Mouse (Mus musculus) cortical plate, adult 2 months (tissue): ENCODE data around the gene Fibp. TPM values are rescaled to one million over a fixed set of nuclear protein-coding genes. Genes with fewer than 3 reads are reported as not detected.
A peak's percentile ranks its signal among the peaks of the same experiment; 100 is the strongest.

Experiments used
- H3K27ac ChIP-seq: fragments of 200-500 bp; 2 replicates; pipeline ENCODE4 v1.5.1; 2012; ENCODE audit warnings: low read length, control low read depth, inconsistent platforms; ENCODE audit not compliant: insufficient read depth
- H3K4me1 ChIP-seq: fragments of 200-500 bp; 2 replicates; pipeline ENCODE4 v1.6.1; 2011; ENCODE audit warnings: low read length; ENCODE audit not compliant: control insufficient read depth, insufficient read depth
- H3K4me3 ChIP-seq: fragments of 200-500 bp; 2 replicates; pipeline ENCODE4 v1.5.1; 2011; ENCODE audit warnings: mild to moderate bottlenecking, low read length, control low read depth; ENCODE audit not compliant: insufficient read depth
- CTCF ChIP-seq: fragments of 200-500 bp; IDR thresholded peaks from 2 replicates; pipeline ENCODE4 v1.5.1; 2011; ENCODE audit warnings: mild to moderate bottlenecking, control low read depth, low read length; ENCODE audit not compliant: insufficient read depth; ENCODE audit errors: extremely low read depth
- POLR2A ChIP-seq: fragments of 200-500 bp; IDR thresholded peaks from 2 replicates; pipeline ENCODE4 v1.6.1; 2011; ENCODE audit warnings: mild to moderate bottlenecking, low read length, control low read depth; ENCODE audit not compliant: insufficient read depth; ENCODE audit errors: extremely low read depth
- polyA plus RNA-seq: library from polyadenylated mRNA; depleted of rRNA; stranded (reverse); fragments of >200 nt; gene quantifications from 2 replicates; pipeline ENCODE4 v1.2.3, GENCODE M21; 2012

Gene Fibp
- polyA plus RNA-seq, 1 experiment, result 131 TPM

DNA sequence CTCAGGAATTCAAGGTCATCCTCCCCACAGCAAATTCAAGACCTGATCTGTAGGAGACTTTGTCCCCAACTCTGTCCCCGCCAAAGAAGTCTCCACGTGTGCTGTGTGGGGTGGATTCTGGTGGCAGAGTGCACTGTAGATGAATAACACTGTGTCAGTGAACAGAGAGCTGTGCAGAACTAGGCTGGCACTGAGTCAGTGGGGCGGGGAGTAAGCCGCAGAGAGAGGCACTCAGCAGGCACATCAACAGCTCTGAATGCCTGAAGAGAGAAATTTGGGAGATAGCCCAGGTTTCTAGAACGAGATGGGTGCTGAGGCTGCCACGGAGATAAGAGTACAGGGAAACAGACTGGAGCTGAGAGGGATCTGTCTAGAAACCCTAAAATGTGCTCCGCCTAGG is 1.4 kb upstream of the Fibp start:
- 0 out of 2 replicates have a peak overlapping the region, but pooled peaks have one; percentile 85 for H3K27ac ChIP-seq
- no peak for TF ChIP-seq CTCF
- TF ChIP-seq POLR2A, result 0 out of 2 replicates have a peak, but pooled peaks have one; percentile 25
- peaks cover 8% of the 10 kb centered on the region for H3K4me1 ChIP-seq
- H3K4me3 ChIP-seq, result no peak overlapping the region

DNA sequence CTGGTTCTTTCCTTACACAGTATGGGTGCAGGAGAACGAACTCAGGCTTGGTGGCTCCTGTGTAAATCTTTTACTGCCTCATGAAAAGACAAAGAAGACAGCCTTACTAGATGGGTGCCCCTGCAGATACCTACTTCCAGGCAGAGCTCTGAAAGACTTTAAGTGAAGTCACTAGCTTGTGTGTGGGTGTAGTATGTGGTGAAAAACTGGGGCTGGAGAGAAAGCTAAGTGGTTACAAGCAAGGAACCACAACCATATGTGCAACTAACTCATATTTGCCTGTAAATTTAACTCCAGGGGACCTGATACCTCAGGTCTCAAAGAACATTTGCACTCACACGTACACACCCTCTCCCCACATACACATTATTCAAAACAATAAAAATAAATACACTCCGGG is 519 bp upstream of the Fibp start:
- peaks cover 6% of the 10 kb centered on the region for H3K4me1 ChIP-seq
- peak overlapping the region; percentile 80; the same call in 1 of the 2 replicates for H3K4me3 ChIP-seq
- TF ChIP-seq POLR2A (no peak), CTCF (no peak)
- H3K27ac ChIP-seq, result peak overlapping the region; percentile 77

DNA sequence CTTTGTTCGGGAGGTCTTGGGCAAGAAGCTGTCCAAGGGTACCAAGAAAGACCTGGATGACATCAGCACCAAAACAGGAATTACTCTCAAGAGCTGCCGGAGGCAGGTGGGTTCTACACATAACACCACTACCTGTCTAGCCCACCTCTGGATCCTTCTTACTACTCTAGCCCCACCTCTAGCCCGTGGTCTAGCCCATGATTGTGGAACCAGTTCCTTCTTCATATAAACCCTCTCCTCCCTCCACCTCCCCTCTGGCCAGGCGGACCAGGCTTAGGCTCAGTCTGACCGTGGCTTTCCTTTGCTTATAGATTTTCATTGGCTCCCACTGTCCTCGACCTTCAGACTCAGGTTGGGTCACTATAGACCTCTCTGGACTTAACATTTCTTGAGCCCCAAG is 996 bp downstream of the Fibp start:
- H3K4me3 ChIP-seq, result peak overlapping the region; percentile 80; the same call in 1 of the 2 replicates
- no peak overlapping the region for H3K27ac ChIP-seq
- TF ChIP-seq CTCF (no peak), POLR2A (no peak)
- H3K4me1 ChIP-seq, result peaks cover 6% of the 10 kb centered on the region

DNA sequence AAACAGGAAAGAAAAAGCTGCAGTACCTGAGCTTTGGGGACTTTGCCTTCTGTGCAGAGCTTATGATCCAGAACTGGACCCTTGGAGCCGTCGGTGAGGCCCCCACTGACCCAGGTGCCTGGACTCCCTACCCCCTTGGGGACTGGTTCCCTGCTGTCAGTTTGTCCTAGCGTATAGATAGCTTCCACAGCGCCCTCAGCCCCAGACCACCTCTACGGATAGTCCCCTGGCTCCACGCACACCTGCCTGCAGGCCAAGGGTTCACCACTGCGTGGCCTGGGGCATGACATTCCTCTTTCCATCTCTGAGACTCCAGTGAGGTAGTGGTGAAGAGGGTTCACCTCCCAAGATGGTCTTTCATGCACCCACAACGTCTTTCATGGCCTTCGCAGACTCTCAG is 2.8 kb downstream of the Fibp start:
- H3K4me1 ChIP-seq, result peaks cover 2% of the 10 kb centered on the region; the same call in 1 of the 2 replicates
- no peak for TF ChIP-seq POLR2A
- no peak for TF ChIP-seq CTCF
- no peak overlapping the region for H3K27ac ChIP-seq
- H3K4me3 ChIP-seq, result no peak overlapping the region

DNA sequence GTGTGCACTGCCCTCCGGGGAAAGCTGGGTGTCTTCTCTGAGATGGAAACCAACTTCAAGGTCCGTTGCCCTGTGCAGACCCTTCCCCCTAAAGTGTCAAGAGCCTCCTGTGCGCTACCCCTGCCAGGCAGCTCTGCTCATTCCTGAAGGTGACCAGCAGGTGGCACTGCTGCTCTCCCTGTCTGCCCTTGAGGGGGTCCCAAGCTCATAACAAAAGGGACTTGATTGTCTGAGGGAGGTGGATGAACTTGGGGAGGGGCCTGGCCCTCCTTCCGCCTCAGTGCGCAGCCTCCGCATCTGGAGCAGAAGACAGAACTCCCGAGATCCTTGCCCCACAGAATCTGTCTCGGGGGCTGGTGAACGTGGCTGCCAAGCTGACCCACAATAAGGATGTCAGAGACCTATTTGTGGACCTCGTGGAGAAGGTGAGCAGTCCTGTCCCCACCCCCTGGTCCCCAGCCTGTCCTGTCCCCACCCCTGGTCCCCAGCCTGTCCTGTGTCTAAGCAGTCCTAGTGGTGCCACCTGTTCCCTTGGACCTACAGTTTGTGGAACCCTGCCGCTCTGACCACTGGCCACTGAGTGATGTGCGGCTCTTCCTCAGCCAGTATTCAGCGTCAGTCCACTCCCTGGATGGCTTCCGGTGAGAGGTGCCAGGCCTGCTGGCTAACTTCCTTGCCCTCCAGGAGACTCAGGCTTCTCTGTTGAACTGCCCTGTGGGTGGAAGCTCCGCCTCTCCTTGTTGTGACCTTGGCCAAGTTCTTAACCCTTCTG is 3.6 kb downstream of the Fibp start:
- Histone ChIP-seq H3K27ac (no peak overlapping the region), H3K4me3 (peak overlapping the region; percentile 12), H3K4me1 (no peaks in the 10 kb centered on the region)
- no peak for TF ChIP-seq POLR2A
- TF ChIP-seq CTCF, result peak; percentile 75

DNA sequence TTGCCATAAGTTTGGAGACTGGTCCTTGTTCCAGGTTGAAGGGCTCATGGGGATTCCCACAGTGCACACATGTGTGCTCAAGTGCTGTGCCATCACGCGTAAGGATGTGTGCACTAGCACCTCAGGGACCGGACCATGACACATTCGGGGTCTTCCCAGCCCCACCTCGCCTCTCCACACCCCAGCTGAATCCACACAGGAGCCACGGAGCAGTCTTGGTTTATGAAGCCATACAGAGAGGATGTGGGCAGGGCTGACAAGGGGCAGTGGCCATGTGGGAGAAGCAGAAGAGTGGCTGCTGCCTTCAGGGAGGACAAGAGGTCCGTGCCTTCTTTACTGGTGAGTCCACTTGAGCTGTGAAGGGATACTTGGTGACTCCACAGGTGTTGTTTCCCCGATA is 4.6 kb downstream of the Fibp start:
- Histone ChIP-seq H3K4me3 (no peak overlapping the region), H3K27ac (no peak overlapping the region), H3K4me1 (no peaks in the 10 kb centered on the region)
- TF ChIP-seq CTCF (no peak), POLR2A (no peak)

DNA sequence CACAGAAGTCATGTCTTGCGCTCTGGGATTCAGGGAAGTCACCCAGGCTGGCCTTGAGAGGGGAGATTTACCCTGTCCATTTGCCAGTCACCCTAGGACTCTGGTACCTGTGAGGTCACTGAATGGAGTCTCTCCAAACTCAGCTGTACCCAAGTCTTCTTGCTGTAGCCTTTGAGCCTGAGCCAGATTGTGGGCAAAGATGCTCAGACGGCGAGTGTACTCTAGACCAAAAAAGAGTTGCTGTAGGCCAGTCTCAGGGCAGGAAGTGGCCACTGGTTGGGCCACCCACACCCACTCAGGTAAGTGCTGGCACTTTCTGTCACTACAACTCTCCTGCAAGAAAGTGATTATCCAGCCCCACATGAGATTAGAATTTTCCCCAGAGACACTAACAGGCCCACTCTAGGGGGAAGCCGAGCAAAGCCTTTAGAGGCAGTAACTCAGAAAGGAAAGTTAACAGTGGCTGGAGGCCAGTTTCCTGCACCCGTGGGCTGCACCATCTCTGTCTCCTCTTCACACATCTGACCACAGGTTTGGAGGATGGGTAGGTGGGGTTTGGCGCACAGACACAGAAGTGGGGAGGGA is 6.6 kb downstream of the Fibp start:
- Histone ChIP-seq H3K4me3 (no peak overlapping the region), H3K4me1 (no peaks in the 10 kb centered on the region), H3K27ac (no peak overlapping the region)
- no peak for TF ChIP-seq POLR2A
- no peak for TF ChIP-seq CTCF

DNA sequence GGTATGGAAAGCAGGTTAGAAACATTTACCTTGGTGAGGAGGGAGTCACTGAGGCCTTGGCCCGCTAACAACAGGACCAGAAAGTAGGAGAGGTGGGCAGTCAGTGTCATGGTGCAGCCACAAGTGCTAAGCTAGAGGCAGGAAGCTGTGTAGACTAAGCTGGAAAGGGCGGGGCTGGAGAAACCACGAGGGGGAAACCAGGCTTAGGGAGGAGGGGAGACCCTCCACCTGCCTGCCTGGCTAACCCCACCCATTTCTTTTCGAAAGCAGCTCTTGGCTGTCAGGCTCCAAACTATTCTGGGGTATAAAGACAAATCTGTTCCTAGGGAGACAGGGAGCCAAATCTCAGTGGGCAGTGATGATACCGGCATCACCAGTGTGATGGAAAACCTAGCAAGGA is 8.0 kb downstream of the Fibp start, which contains the start of gene Ctsw:
Gene Ctsw (minus strand): TSS at position 134 of the 400 bp plus-strand sequence.
- Histone ChIP-seq H3K4me3 (no peak within 1 kb of the TSS), H3K4me1 (no peaks in the 10 kb centered on the region), H3K27ac (no peak within 1 kb of the TSS)
- no peak for TF ChIP-seq POLR2A
- TF ChIP-seq CTCF, result no peak

DNA sequence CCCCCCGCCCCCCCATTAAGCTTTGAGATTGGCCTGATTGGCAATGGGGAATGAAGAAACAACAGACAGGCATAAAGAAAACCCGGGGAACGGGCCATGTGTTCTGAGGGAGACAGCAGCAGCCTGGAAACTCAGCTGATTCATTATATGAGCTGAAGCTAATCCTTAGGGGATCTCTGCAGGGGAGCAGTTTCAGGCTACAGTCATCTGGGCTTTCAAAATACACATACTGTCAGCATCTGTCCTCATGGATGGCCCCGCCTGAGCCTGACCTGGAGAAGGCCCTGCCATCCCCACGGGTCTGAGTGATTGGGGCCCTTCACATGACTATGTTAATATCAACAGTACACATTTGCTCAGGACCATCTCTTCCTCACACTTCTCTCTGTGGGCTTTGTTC is 11.4 kb downstream of the Fibp start:
- no peak for TF ChIP-seq POLR2A
- no peak for TF ChIP-seq CTCF
- no peak overlapping the region for H3K4me3 ChIP-seq
- H3K4me1 ChIP-seq, result no peaks in the 10 kb centered on the region
- no peak overlapping the region for H3K27ac ChIP-seq

DNA sequence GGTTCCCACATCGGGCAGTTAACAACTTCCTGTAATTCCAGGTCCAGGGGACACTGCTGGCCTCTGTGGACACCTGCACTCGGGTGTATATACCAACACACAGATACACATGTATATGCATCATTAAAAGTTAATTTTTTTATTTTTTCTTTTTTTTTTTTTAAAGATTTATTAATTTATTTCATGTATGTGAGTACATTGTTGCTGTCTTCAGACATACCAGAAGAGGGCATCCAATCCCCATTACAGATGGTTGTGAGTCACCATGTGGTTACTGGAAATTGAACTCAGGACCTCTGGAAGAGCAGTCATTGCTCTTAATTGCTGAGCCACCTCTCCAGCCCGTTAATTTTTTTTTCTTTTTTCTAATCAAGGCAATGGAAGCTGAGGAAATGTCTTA is 12.4 kb downstream of the Fibp start:
- TF ChIP-seq CTCF, result no peak
- TF ChIP-seq POLR2A, result no peak
- H3K4me3 ChIP-seq, result no peak overlapping the region

More for the DNA sequence above, 12.4 kb downstream of the Fibp start:
- Histone ChIP-seq H3K27ac (no peak overlapping the region), H3K4me1 (peaks cover 3% of the 10 kb centered on the region; the same call in 1 of the 2 replicates)
